Mouse (Mus musculus) megakaryocyte-erythroid progenitor cell, adult 5-6 weeks (primary cell): ENCODE measurements around the gene Srgap1. TPM values are rescaled to one million over a fixed set of nuclear protein-coding genes. Genes with fewer than 3 reads are reported as not detected.

Experiments
- ATAC-seq: replicated peaks from 2 replicates; pipeline ENCODE4 v1.8.0; 2016; ENCODE audit warnings: mild to moderate bottlenecking, inconsistent platforms; ENCODE audit not compliant: severe bottlenecking, poor library complexity, low FRiP score, low TSS enrichment
- total RNA-seq, 2 experiments: library from RNA; stranded (forward) in 1 of 2; stranded (reverse) in 1 of 2; fragments of 200-1000, 215-1000 nt in 1 of 2; fragments of >200 nt in 1 of 2; fragmentation: Nextera tagmentation in 1 of 2; gene quantifications; 2 replicates each; pipeline ENCODE4 v1.2.3; 2014 to 2017

Srgap1 gene
- total RNA-seq, 2 experiments from 2014 or later = 0.07 TPM; not detected in 1

- no peak for ATAC-seq
Measured at GRCm38 (mm10) chr10:121853385-121853808, 193.7 kb downstream of the Srgap1 start.

GRCm38 (mm10) chr10:121849496-121849895 is 197.6 kb downstream of the Srgap1 start:
- ATAC-seq = no peak

GRCm38 (mm10) chr10:121845677-121846076 is 201.4 kb downstream of the Srgap1 start:
- no peak for ATAC-seq

- ATAC-seq = peak; percentile 19; the same call in 1 of the 2 replicates
Measured at GRCm38 (mm10) chr10:121837166-121837898, 209.8 kb downstream of the Srgap1 start.

- peak; percentile 52; the same call in 1 of the 2 replicates for ATAC-seq
Measured at GRCm38 (mm10) chr10:121836507-121837165, 210.5 kb downstream of the Srgap1 start.

- no peak for ATAC-seq
Measured at GRCm38 (mm10) chr10:121833443-121833842, 213.7 kb downstream of the Srgap1 start.

GRCm38 (mm10) chr10:121830335-121831307 is 216.5 kb downstream of the Srgap1 start:
- no peak for ATAC-seq

GRCm38 (mm10) chr10:121829800-121830303 is 217.3 kb downstream of the Srgap1 start:
- peak; percentile 39; the same call in 1 of the 2 replicates for ATAC-seq

GRCm38 (mm10) chr10:121829034-121829433 is 218.1 kb downstream of the Srgap1 start:
- ATAC-seq = no peak

GRCm38 (mm10) chr10:121822674-121823073 is 224.4 kb downstream of the Srgap1 start:
- no peak for ATAC-seq

GRCm38 (mm10) chr10:121820846-121821245 is 226.3 kb downstream of the Srgap1 start:
- ATAC-seq = no peak

GRCm38 (mm10) chr10:121817983-121818382 is 229.1 kb downstream of the Srgap1 start:
- ATAC-seq = no peak

GRCm38 (mm10) chr10:121807771-121808170 is 239.3 kb downstream of the Srgap1 start:
- no peak for ATAC-seq

GRCm38 (mm10) chr10:121806806-121807205 is 240.3 kb downstream of the Srgap1 start:
- ATAC-seq = no peak

- ATAC-seq = no peak
Measured at GRCm38 (mm10) chr10:121805933-121806341, 241.2 kb downstream of the Srgap1 start.

- no peak for ATAC-seq
Measured at GRCm38 (mm10) chr10:121804551-121804950, 242.6 kb downstream of the Srgap1 start.

GRCm38 (mm10) chr10:121800041-121800440 is 247.1 kb downstream of the Srgap1 start:
- no peak for ATAC-seq

- peak; percentile 98 for ATAC-seq
Measured at GRCm38 (mm10) chr10:121796027-121796802, 250.9 kb downstream of the Srgap1 start.

GRCm38 (mm10) chr10:121794486-121794885 is 252.6 kb downstream of the Srgap1 start:
- ATAC-seq = no peak
